Mouse (Mus musculus) heart, postnatal 0 days (tissue): Measurements from ENCODE around the gene Saysd1. TPM values are rescaled to one million over a fixed set of nuclear protein-coding genes. Genes with fewer than 3 reads are reported as not detected.

Experiments used
- ATAC-seq: fragments of 200-750 bp; cut with Nextera tagmentation; 2 replicates; pipeline ENCODE4 v1.8.0; 2017; ENCODE audit warnings: low read depth, moderate number of reproducible peaks, moderate library complexity; ENCODE audit not compliant: insufficient read depth
- DNase-seq: peaks from one replicate; pipeline ENCODE4 v3.0.0-alpha.2; 2016; ENCODE audit warnings: low spot score
- H3K27ac ChIP-seq: fragments of 300-500 bp; sonication (generic); 2 replicates; pipeline ENCODE4 v1.5.1; 2014; ENCODE audit warnings: low read depth, mild to moderate bottlenecking
- H3K27me3 ChIP-seq: fragments of 300-500 bp; sonication (generic); 2 replicates; pipeline ENCODE4 v1.6.1; 2014; ENCODE audit warnings: low read length, mixed read lengths; ENCODE audit not compliant: control insufficient read depth, insufficient read depth
- H3K36me3 ChIP-seq: fragments of 300-500 bp; sonication (generic); replicated peaks from 2 replicates; pipeline ENCODE4 v1.6.1; 2014; ENCODE audit warnings: low read length, mixed read lengths; ENCODE audit not compliant: control insufficient read depth, insufficient read depth
- H3K4me1 ChIP-seq: fragments of 300-500 bp; sonication (generic); 2 replicates; pipeline ENCODE4 v1.6.1; 2014; ENCODE audit warnings: antibody characterized with exemption; ENCODE audit not compliant: control insufficient read depth, insufficient read depth
- H3K4me2 ChIP-seq: fragments of 300-500 bp; sonication (generic); 2 replicates; pipeline ENCODE4 v1.6.1; 2014; ENCODE audit warnings: low read depth, mild to moderate bottlenecking, low read length, moderate library complexity
- H3K4me3 ChIP-seq: fragments of 300-500 bp; sonication (generic); 2 replicates; pipeline ENCODE4 v1.5.1; 2014; ENCODE audit warnings: low read depth, low read length
- H3K9ac ChIP-seq: fragments of 300-500 bp; sonication (generic); replicated peaks from 2 replicates; pipeline ENCODE4 v1.6.1; 2014; ENCODE audit warnings: low read depth, low read length, mixed read lengths
- H3K9me3 ChIP-seq: fragments of 300-500 bp; sonication (generic); replicated peaks from 2 replicates; pipeline ENCODE4 v1.6.1; 2016; ENCODE audit warnings: low read length; ENCODE audit not compliant: control insufficient read depth
- CTCF ChIP-seq: IDR thresholded peaks from 2 replicates; pipeline ENCODE4 v1.5.1; 2016; ENCODE audit warnings: antibody characterized with exemption, control low read depth, low read depth
- EP300 ChIP-seq: IDR thresholded peaks from 2 replicates; pipeline ENCODE4 v1.6.1; 2016; ENCODE audit warnings: antibody characterized with exemption, low read depth
- WGBS: fragments of 180-500 bp; shearing (Covaris S2); extraction: QIAGEN DNeasy Blood & Tissue Kit; methylation state at CpG from one replicate; pipeline ENCODE4 v1.1.7; 2014; 5-methylcytosine and 5-hydroxymethylcytosine counted together
- polyA plus RNA-seq: library from polyadenylated mRNA; unstranded; fragments of >200 nt; fragmentation: Nextera tagmentation; extraction: Ambion mirVana; gene quantifications from 2 replicates; pipeline ENCODE4 v1.2.1, GENCODE M21; 2015
- total RNA-seq: library from RNA; depleted of rRNA; stranded (reverse); fragments of >200 nt; gene quantifications from 2 replicates; pipeline ENCODE4 v1.2.3, GENCODE M21; 2014; ENCODE audit warnings: low replicate concordance

The Saysd1 gene
- total and polyA plus RNA-seq, 2 experiments from 2014 or later, result 10.8 to 12.6 TPM

- Histone ChIP-seq H3K9ac (no peak overlapping the region), H3K27me3 (0 out of 2 replicates have a peak, but pooled peaks cover 4% of the 10 kb centered on the region), H3K4me3 (no peak overlapping the region), H3K4me2 (no peak overlapping the region), H3K9me3 (no peaks in the 10 kb centered on the region), H3K36me3 (no peaks in the 10 kb centered on the region), H3K4me1 (peaks cover 10% of the 10 kb centered on the region), H3K27ac (no peak overlapping the region)
- DNase-seq (no peak), ATAC-seq (no peak)
- no peak for TF ChIP-seq EP300
- no peak for TF ChIP-seq CTCF
- WGBS, result 78% methylated on average over 4 of the region's 4 CpGs
Measured at GRCm38 (mm10) chr14:20175705-20176104, 37.4 kb upstream of the Saysd1 start.

GRCm38 (mm10) chr14:20175114-20175513 is 36.8 kb upstream of the Saysd1 start:
- ATAC-seq, result no peak

GRCm38 (mm10) chr14:20174696-20175095 is 36.4 kb upstream of the Saysd1 start:
- Histone ChIP-seq H3K4me1 (peaks cover 5% of the 10 kb centered on the region; the same call in 1 of the 2 replicates), H3K9ac (no peak overlapping the region), H3K36me3 (no peaks in the 10 kb centered on the region), H3K27ac (no peak overlapping the region), H3K9me3 (no peaks in the 10 kb centered on the region), H3K4me2 (no peak overlapping the region), H3K27me3 (0 out of 2 replicates have a peak, but pooled peaks cover 2% of the 10 kb centered on the region), H3K4me3 (no peak overlapping the region)
- 77% methylated on average over 6 of the region's 6 CpGs for WGBS
- DNase-seq (no peak), ATAC-seq (no peak)
- TF ChIP-seq CTCF (no peak), EP300 (no peak)

More at GRCm38 (mm10) chr14:20175114-20175513, 36.8 kb upstream of the Saysd1 start:
- H3K9ac ChIP-seq, result no peak overlapping the region
- DNase-seq, result no peak
- 0 out of 2 replicates have a peak, but pooled peaks cover 4% of the 10 kb centered on the region for H3K27me3 ChIP-seq
- no peak for TF ChIP-seq EP300
- no peak for TF ChIP-seq CTCF
- no peak overlapping the region for H3K27ac ChIP-seq
- H3K36me3 ChIP-seq, result no peaks in the 10 kb centered on the region
- no peak overlapping the region for H3K4me3 ChIP-seq
- WGBS, result 89% methylated on average over 7 of the region's 7 CpGs
- no peaks in the 10 kb centered on the region for H3K9me3 ChIP-seq
- H3K4me2 ChIP-seq, result no peak overlapping the region
- peaks cover 5% of the 10 kb centered on the region; the same call in 1 of the 2 replicates for H3K4me1 ChIP-seq

- H3K27me3 ChIP-seq, result no peaks in the 10 kb centered on the region
- 86% methylated on average over 14 of the region's 14 CpGs for WGBS
- H3K4me2 ChIP-seq, result no peak overlapping the region
- no peaks in the 10 kb centered on the region for H3K36me3 ChIP-seq
- no peak for TF ChIP-seq CTCF
- H3K27ac ChIP-seq, result no peak overlapping the region
- H3K4me3 ChIP-seq, result no peak overlapping the region
- H3K9ac ChIP-seq, result no peak overlapping the region
- DNase-seq (no peak), ATAC-seq (no peak)
- H3K4me1 ChIP-seq, result peaks cover 5% of the 10 kb centered on the region; the same call in 1 of the 2 replicates
- H3K9me3 ChIP-seq, result no peaks in the 10 kb centered on the region
Measured at GRCm38 (mm10) chr14:20173873-20174490, 35.6 kb upstream of the Saysd1 start.

- H3K9ac ChIP-seq, result no peak overlapping the region
- H3K27ac ChIP-seq, result no peak overlapping the region
- DNase-seq (no peak), ATAC-seq (no peak)
- no peaks in the 10 kb centered on the region for H3K27me3 ChIP-seq
- no peaks in the 10 kb centered on the region for H3K36me3 ChIP-seq
- no peak overlapping the region for H3K4me3 ChIP-seq
- WGBS, result 55% methylated on average over 4 of the region's 4 CpGs
- TF ChIP-seq EP300 (no peak), CTCF (no peak)
- peaks cover 5% of the 10 kb centered on the region; the same call in 1 of the 2 replicates for H3K4me1 ChIP-seq
- H3K4me2 ChIP-seq, result no peak overlapping the region
- no peaks in the 10 kb centered on the region for H3K9me3 ChIP-seq
Measured at GRCm38 (mm10) chr14:20172924-20173323, 34.6 kb upstream of the Saysd1 start.

GRCm38 (mm10) chr14:20172509-20172908 is 34.2 kb upstream of the Saysd1 start:
- ATAC-seq, result no peak
- no peak for TF ChIP-seq EP300
- no peak for TF ChIP-seq CTCF
- Histone ChIP-seq H3K4me2 (no peak overlapping the region), H3K27me3 (no peaks in the 10 kb centered on the region), H3K4me3 (no peak overlapping the region), H3K9ac (no peak overlapping the region), H3K4me1 (peaks cover 5% of the 10 kb centered on the region; the same call in 1 of the 2 replicates), H3K27ac (no peak overlapping the region), H3K36me3 (no peaks in the 10 kb centered on the region), H3K9me3 (no peaks in the 10 kb centered on the region)
- WGBS, result 45% methylated on average over 5 of the region's 5 CpGs
- DNase-seq, result no peak
